Mouse (Mus musculus): ENCODE measurements around the gene Cct7. TPM values are rescaled to one million over a fixed set of nuclear protein-coding genes. Genes with fewer than 3 reads are reported as not detected.

The Cct7 gene
- polyA plus RNA-seq, 1 experiment from 2014 or later = 159 TPM

DNA sequence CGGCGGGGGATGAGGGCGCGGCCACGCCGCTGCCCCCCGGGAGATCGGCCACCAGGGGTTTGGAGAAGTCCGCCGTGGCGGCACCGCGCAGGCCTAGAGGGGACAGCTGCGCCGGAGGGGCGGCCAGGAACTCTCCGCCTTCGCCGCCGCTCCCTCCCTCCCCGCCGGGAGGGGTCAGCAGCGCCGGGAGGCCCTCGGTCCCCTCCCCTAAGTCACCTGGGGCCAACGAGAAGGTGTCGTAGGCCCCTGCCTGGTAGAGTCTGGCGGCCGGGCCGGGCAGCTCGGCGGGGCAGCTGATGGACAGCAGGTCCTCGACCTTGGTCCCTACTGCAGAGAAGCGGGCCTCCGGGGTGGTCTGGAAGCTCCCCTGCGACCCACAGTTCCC, 60.7 kb downstream of the Cct7 start:
- Histone ChIP-seq H3K4me2 (replicated peaks; ENCODE audit: low read depth) (peak overlapping the region; percentile 44), H3K4me3 (ENCODE audit: low read depth, low read length) (peak overlapping the region; percentile 46), H3K9ac (ENCODE audit: low read depth, low read length) (no peak overlapping the region), H3K4me1 (replicated peaks; ENCODE audit: control insufficient read depth, insufficient read depth, low read length) (no peaks in the 10 kb centered on the region), H3K36me3 (ENCODE audit: control insufficient read depth, insufficient read depth) (no peaks in the 10 kb centered on the region; the same call in 1 of the 2 replicates), H3K9me3 (ENCODE audit: control insufficient read depth) (no peaks in the 10 kb centered on the region), H3K27ac (ENCODE audit: low read depth, low read length) (no peak overlapping the region), H3K27me3 (replicated peaks; ENCODE audit: control insufficient read depth, insufficient read depth, low read length) (peaks cover 61% of the 10 kb centered on the region)
- under 1% methylated on average over 21 of the region's 36 CpGs for WGBS
- TF ChIP-seq CTCF (IDR thresholded peaks at IDR 0.05; ENCODE audit: low read depth) = no peak
- no peak for ATAC-seq

DNA sequence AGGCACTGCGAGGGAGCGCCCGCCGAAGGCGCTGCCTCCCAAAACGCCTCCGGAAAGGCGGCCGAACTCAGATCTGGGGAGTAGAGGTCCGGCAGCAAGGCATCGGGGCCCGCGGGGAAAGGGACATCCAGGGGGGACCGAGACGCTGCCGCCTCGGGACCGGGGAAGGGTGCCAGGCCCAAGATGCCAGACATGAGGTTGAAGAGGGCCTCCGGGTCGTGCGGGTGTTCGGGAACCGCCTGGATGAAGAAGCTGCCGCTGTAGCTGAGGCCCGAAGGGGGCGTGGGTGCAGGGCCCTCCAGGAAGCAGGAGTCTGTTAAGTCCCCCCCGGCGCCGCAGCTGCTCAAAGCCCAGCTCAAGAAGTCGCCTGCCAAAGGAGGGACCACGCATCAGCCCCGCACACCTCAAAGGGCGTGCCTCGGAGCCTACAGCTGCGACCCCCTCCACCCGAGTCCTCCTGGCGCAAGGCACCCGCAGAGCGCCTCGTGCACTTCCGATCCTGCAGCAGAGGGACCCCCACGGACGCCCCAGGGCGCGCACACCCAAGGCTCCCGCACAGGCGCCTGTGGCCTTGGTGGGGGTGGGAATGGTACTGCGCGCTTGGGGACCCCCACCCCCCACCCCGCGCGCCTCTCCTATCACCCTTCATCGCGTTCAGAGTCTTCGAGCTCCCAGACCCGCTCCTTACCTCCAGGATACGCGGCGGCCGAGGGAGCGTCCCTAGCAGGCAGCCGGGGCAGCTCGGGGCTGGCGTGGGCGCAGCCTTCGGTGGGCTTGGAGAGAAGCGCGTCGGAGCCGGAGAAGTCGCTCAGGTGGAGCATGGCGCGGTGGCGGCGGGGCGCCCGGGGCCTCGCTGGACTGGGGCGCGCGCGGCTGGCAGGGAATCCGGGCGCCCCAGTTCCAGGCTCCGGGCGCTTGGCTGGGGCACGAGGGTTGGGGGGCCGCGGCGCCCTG, 61.5 kb downstream of the Cct7 start:
- Histone ChIP-seq H3K9ac (ENCODE audit: low read depth, low read length) (no peak overlapping the region), H3K4me2 (replicated peaks; ENCODE audit: low read depth) (peak overlapping the region; percentile 74), H3K36me3 (ENCODE audit: control insufficient read depth, insufficient read depth) (no peaks in the 10 kb centered on the region; the same call in 1 of the 2 replicates), H3K9me3 (ENCODE audit: control insufficient read depth) (no peaks in the 10 kb centered on the region), H3K27me3 (replicated peaks; ENCODE audit: control insufficient read depth, insufficient read depth, low read length) (peaks cover 62% of the 10 kb centered on the region), H3K4me1 (replicated peaks; ENCODE audit: control insufficient read depth, insufficient read depth, low read length) (no peaks in the 10 kb centered on the region), H3K4me3 (ENCODE audit: low read depth, low read length) (peak overlapping the region; percentile 46), H3K27ac (ENCODE audit: low read depth, low read length) (no peak overlapping the region)
- 1% methylated on average over 77 of the region's 90 CpGs for WGBS
- ATAC-seq = no peak
- no peak for TF ChIP-seq CTCF (IDR thresholded peaks at IDR 0.05; ENCODE audit: low read depth)

GRCm38 (mm10) chr6:85513531-85513910, 62.2 kb downstream of the Cct7 start, which contains the start of gene Egr4:
Gene Egr4, minus strand, starts transcription at chr6:85513589.
- Histone ChIP-seq H3K9me3 (ENCODE audit: control insufficient read depth) (no peaks in the 10 kb centered on the region), H3K27me3 (replicated peaks; ENCODE audit: control insufficient read depth, insufficient read depth, low read length) (peaks cover 66% of the 10 kb centered on the region), H3K36me3 (ENCODE audit: control insufficient read depth, insufficient read depth) (no peaks in the 10 kb centered on the region; the same call in 1 of the 2 replicates), H3K4me1 (replicated peaks; ENCODE audit: control insufficient read depth, insufficient read depth, low read length) (no peaks in the 10 kb centered on the region), H3K9ac (ENCODE audit: low read depth, low read length) (no peak within 1 kb of the TSS), H3K4me2 (replicated peaks; ENCODE audit: low read depth) (peak within 1 kb of the TSS; percentile 74), H3K27ac (ENCODE audit: low read depth, low read length) (no peak within 1 kb of the TSS), H3K4me3 (ENCODE audit: low read depth, low read length) (peak within 1 kb of the TSS; percentile 46)
- 0 out of 2 replicates have a peak, but pooled peaks have one; percentile 36 for ATAC-seq
- TF ChIP-seq CTCF (IDR thresholded peaks at IDR 0.05; ENCODE audit: low read depth) = no peak
- WGBS = under 1% methylated on average over 38 of the region's 38 CpGs

DNA sequence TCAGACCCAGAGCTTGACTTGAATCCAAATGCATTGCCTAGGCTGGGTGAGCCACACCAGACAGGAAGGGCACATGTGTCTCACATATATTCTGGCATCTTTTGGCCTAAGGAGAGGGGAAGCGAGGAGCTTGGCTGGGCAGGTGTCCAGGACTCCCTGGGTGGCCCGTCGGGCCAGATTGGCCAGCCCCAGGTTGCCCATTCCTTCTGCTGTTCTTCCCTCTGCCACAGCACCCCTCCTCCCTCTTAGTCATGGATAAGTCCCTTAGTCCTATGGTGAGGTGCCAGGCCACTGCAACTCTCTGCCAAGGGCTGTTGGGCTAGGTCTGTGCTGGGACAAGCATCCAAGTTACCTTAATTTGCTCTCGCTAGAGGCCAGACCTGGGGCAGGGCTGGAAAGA, 64.6 kb downstream of the Cct7 start:
- Histone ChIP-seq H3K4me1 (replicated peaks; ENCODE audit: control insufficient read depth, insufficient read depth, low read length) (no peaks in the 10 kb centered on the region), H3K27me3 (replicated peaks; ENCODE audit: control insufficient read depth, insufficient read depth, low read length) (peaks cover 50% of the 10 kb centered on the region), H3K9me3 (ENCODE audit: control insufficient read depth) (no peaks in the 10 kb centered on the region), H3K27ac (ENCODE audit: low read depth, low read length) (no peak overlapping the region), H3K4me2 (replicated peaks; ENCODE audit: low read depth) (no peak overlapping the region), H3K36me3 (ENCODE audit: control insufficient read depth, insufficient read depth) (no peaks in the 10 kb centered on the region; the same call in 1 of the 2 replicates), H3K9ac (ENCODE audit: low read depth, low read length) (no peak overlapping the region), H3K4me3 (ENCODE audit: low read depth, low read length) (no peak overlapping the region)
- ATAC-seq = no peak
- TF ChIP-seq CTCF (IDR thresholded peaks at IDR 0.05; ENCODE audit: low read depth) = no peak
- WGBS = 82% methylated on average over 4 of the region's 4 CpGs

Other genes starting within 250 kb of the Cct7 start
- 3.2 and 3.4 TPM in 2 replicates for gene Sfxn5, start 118.1 kb upstream of the Cct7 start, polyA plus RNA-seq (2015; fragmentation: Nextera tagmentation; extraction: Ambion mirVana)
- gene Rab11fip5, start 76.9 kb upstream of the Cct7 start, polyA plus RNA-seq (2015; fragmentation: Nextera tagmentation; extraction: Ambion mirVana) = 30.5 and 35.8 TPM in 2 replicates
- not detected in 2 replicates for gene Noto, start 27.6 kb upstream of the Cct7 start, polyA plus RNA-seq (2015; fragmentation: Nextera tagmentation; extraction: Ambion mirVana)
- gene Smyd5, start 19.5 kb upstream of the Cct7 start, polyA plus RNA-seq (2015; fragmentation: Nextera tagmentation; extraction: Ambion mirVana) = 10.1 and 10.9 TPM in 2 replicates
- 23.2 and 23.7 TPM in 2 replicates for gene Pradc1, start 456 bp downstream of the Cct7 start, polyA plus RNA-seq (2015; fragmentation: Nextera tagmentation; extraction: Ambion mirVana)
- 0.09 and 0.10 TPM in 2 replicates for gene Fbxo41, start 51.5 kb downstream of the Cct7 start, polyA plus RNA-seq (2015; fragmentation: Nextera tagmentation; extraction: Ambion mirVana)
- not detected in 2 replicates for gene Egr4, start 62.1 kb downstream of the Cct7 start, polyA plus RNA-seq (2015; fragmentation: Nextera tagmentation; extraction: Ambion mirVana)
- 0.92 and 1.1 TPM in 2 replicates for gene Alms1, start 136.0 kb downstream of the Cct7 start, polyA plus RNA-seq (2015; fragmentation: Nextera tagmentation; extraction: Ambion mirVana)

All from intestine, postnatal 0 days (tissue).